Mouse (Mus musculus): ENCODE measurements around the gene Chst1. TPM values are rescaled to one million over a fixed set of nuclear protein-coding genes. Genes with fewer than 3 reads are reported as not detected.

Chst1 gene
- polyA plus RNA-seq (2012; rRNA removed): 41.4 and 42.1 TPM in 2 replicates

GRCm38 (mm10) chr2:92599487-92600347, at the start of gene Chst1:
Gene Chst1 (plus strand): TSS chr2:92599707.

Other genes with a start within 250 kb of the Chst1 start
- gene Pex16, start 225.0 kb upstream of the Chst1 start, polyA plus RNA-seq (2012; rRNA removed): 40.0 and 43.7 TPM in 2 replicates
- gene Large2, start 224.8 kb upstream of the Chst1 start, polyA plus RNA-seq (2012; rRNA removed): 3.0 and 7.8 TPM in 2 replicates
- gene 1700029I15Rik, start 217.2 kb upstream of the Chst1 start, polyA plus RNA-seq (2012; rRNA removed): 3.9 and 4.3 TPM in 2 replicates
- 154 and 166 TPM in 2 replicates for gene Mapk8ip1, start 198.4 kb upstream of the Chst1 start, polyA plus RNA-seq (2012; rRNA removed)
- 21.4 and 26.6 TPM in 2 replicates for gene Cry2, start 165.7 kb upstream of the Chst1 start, polyA plus RNA-seq (2012; rRNA removed)
- 9.7 and 11.5 TPM in 2 replicates for gene Slc35c1, start 139.2 kb upstream of the Chst1 start, polyA plus RNA-seq (2012; rRNA removed)

Data from central nervous system, embryonic 14 days (tissue).